Mouse (Mus musculus) splenic B cell, adult 2 months (primary cell): ENCODE data around the gene Cdc42bpb.

Source experiments
- DNase-seq: peaks from one replicate; pipeline ENCODE4 v3.0.0-alpha.2; 2011; ENCODE audit warnings: low read depth, low spot score
- H3K27me3 ChIP-seq: 2 replicates; pipeline ENCODE4 v1.6.1; 2012; ENCODE audit warnings: mild to moderate bottlenecking, low read length, moderate library complexity, mixed read lengths; ENCODE audit not compliant: control insufficient read depth, poor library complexity, insufficient read depth, severe bottlenecking
- H3K36me3 ChIP-seq: 2 replicates; pipeline ENCODE4 v1.6.1; 2012; ENCODE audit warnings: mild to moderate bottlenecking, low read length, moderate library complexity, mixed read lengths; ENCODE audit not compliant: control insufficient read depth, poor library complexity, insufficient read depth, severe bottlenecking

The Cdc42bpb gene

DNA sequence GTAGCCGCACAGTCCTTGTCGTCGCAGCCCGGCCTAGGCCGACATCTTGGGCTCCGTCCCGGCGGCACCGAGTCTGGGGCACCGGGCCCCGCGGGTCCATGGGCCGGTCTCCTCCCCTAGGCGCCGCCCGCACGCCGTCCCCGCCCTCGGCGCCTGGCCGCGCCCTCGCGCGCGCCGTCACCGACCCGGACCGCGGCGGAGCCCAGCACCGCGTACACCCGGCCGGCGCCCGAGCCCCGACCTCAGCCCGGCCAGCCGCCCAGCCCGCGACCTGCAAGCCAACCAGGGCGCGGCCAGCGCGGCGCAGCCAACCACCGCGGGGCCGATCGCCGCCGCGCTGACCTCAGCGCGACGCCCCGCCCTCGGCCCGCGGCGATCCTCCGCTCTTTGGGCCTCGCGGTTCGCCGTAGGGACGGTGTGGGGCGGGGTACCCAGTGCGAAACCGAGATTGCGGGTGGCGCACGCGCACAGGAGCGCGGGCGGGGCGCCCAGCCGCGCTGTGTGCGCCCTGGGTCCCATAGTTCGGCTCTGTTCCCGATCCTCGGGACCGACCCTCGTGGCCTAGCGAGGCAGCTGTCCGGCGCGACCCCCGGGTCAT is at the start of gene Cdc42bpb:
Gene Cdc42bpb, minus strand, starts transcription at position 343 of the 598 bp plus-strand sequence.
- peak; percentile 60 for DNase-seq
- H3K36me3 ChIP-seq, result no peaks in the 10 kb centered on the region
- no peaks in the 10 kb centered on the region for H3K27me3 ChIP-seq

DNA sequence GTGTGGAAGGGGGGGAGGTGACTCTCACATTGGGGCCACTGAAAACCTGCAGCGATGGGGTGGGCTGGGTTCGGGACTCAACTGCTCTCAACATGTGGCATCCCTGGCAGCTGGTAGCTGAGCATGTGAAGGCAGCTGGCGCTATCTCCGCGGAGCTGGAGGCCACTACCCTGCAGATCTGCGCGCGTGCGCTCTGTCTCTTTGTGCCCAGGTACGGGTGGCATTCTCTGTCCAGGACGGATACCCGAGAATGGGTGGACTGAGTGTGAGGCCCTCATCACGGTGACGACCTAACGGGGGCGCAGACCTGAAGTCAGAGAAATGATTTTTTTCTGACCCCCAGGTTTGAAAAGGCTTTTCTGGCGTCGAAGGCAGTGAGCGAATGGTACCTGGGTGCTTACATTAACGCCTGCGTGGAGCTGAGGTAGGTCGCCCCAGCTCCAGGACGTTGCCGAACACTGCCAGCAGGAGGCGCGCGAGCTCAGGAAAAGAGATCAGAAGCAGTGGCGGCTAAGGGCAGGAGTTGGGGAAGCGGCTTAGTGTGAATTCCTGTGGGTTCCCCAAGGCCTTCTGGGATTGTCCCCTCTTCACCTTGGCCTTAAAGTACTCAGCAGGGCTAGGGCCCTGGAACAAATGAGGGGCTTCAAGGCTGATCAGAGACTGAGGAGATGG is 48.4 kb upstream of the Cdc42bpb start:
- DNase-seq, result peak; percentile 73
- Histone ChIP-seq H3K27me3 (0 out of 2 replicates have a peak, but pooled peaks cover 2% of the 10 kb centered on the region), H3K36me3 (no peaks in the 10 kb centered on the region)

DNA sequence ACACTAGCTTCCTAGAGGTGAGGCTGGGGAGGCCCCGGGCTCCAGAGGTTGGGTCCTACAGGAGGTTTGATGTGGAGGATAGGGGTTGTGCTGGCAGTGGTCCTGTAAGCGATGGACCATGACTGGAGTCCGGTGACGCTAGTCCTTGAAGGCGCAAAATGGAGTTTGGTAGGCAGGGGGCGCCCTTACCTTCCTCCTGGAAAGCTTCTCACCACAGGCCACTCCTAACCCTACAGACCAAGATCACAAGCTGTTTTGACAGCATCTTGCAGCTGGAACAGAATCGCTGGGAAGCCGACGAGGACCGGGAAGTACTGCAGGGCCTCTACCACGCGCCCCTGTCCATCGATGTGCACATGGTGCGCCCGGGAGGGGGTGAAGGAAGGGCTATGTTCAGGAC is 47.7 kb upstream of the Cdc42bpb start:
- H3K27me3 ChIP-seq, result 0 out of 2 replicates have a peak, but pooled peaks cover 2% of the 10 kb centered on the region
- H3K36me3 ChIP-seq, result no peaks in the 10 kb centered on the region
- DNase-seq, result peak; percentile 32

DNA sequence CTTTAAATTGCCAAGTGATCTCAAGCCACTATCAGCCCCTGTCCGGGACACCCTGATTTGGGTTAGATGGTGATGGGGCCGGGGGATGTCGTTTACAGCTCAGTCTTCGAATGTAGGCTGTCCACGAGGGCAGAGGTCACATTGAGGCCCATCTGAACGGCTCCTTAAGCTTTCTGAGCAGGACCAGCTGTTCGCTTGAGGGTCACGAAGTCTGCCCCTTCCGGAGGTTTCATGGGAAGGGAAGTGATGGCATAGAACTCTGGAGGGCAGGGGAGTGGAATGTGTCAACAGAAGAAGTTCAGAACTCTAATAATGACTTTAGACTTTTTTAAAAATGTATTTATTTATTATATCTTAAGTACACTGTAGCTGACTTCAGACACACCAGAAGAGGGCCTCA is 47.0 kb upstream of the Cdc42bpb start:
- Histone ChIP-seq H3K27me3 (0 out of 2 replicates have a peak, but pooled peaks cover 2% of the 10 kb centered on the region), H3K36me3 (no peaks in the 10 kb centered on the region)
- DNase-seq, result no peak

DNA sequence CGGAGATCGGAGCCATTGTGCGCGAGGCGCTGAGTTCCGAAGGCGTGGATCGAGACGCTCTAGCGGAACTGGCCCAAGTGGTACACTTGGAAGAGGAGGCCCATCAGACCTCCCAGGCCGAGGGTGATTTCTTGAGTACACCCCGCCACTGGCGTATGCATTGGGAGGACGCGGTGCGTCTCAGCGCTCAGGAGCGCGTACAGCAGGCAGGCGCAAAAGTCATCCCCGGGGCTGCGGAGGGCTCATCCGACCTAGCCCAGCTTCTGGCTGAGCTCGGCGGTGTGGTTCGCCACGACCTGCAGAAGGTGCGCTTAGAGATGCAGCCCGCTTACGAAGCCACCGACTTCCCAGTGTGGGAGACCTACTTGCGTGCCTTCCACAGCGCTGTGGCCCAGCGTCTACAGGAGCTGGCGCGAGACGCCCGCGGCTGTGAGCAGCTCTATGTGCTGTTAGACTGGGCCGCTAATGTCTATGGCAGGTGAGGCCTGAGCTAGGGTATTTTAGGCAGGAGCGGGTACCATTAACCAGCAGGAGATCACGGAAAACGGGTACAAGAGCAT is 46.1 kb upstream of the Cdc42bpb start:
- H3K27me3 ChIP-seq, result 0 out of 2 replicates have a peak, but pooled peaks cover 2% of the 10 kb centered on the region
- H3K36me3 ChIP-seq, result no peaks in the 10 kb centered on the region
- DNase-seq, result no peak

DNA sequence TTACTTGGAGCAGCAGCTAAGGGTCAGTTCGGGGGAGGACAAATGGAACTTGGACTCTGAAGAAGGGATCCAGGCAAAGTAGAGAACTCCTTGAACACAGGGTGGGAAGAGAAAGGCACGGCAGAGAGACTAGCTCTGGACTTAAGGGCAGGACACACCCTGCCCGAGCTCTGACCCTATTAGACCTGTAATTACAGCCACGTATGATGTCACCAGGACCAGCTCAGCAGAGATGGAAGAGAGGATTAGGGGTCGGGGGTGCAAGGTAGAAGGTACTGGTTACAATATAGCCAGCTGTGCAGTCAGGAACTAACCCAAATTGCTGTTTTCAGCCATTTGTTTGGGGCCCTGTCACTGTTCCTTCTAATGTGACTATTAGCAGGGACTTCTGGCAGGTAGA is 45.3 kb upstream of the Cdc42bpb start:
- H3K36me3 ChIP-seq, result no peaks in the 10 kb centered on the region
- 0 out of 2 replicates have a peak, but pooled peaks cover 2% of the 10 kb centered on the region for H3K27me3 ChIP-seq
- no peak for DNase-seq

DNA sequence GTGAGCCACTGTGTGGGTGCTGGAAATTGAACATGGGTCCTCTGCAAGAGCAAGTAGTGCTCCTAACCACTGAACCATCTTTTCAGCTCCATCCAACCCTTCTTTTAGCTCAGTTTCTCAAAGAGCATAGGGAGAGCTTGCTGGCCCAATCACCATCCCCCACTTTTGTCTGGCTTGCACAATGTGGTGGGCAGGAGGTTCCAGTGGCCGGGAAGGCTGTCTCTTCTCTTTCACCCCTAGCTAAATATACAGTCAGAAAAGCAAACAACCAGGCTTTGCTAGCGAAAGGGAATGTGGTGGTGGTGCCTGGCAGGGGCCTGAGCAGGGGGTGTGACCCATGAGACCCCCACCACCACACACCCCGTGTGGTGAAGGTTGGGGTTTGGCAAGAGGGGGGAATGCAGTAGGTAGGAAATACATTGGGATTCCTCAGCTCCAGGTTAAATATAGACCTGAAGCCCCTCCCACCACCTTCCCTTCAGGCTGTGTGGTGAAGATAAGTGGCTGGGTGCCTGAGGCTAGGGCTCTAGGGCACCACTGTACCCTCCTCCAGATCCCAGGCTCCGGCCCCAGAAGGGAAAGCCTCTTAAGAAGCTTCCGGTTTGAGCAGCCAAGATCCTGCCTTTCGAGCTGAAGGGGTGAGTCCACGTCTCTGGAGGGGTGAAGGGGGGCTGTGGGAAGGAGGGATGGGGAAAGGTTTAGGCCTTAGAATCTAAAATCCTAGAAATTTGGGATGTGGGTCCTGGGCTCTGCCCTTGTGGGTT is 43.6 kb upstream of the Cdc42bpb start:
- no peak for DNase-seq
- H3K27me3 ChIP-seq, result 0 out of 2 replicates have a peak, but pooled peaks cover 2% of the 10 kb centered on the region
- H3K36me3 ChIP-seq, result no peaks in the 10 kb centered on the region

DNA sequence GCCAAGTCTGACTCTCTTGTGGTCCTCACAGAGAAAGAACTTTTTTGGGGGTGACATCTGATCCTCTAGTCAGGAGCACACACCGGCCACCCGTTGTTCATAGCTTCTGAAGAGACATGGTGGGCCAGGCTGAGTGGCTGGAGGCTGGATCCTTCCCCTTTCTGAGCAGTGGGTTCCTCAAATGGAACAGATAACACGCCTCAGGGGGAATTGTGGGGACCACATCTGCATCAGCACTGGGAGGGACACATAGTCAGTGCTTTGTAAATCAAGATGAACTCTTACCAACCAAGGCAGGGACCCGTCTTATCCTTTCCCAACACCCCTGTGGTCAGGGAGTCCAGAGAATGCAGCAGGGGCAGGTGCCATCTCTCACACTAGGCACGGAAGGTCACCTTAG is 42.4 kb upstream of the Cdc42bpb start:
- DNase-seq, result no peak

DNA sequence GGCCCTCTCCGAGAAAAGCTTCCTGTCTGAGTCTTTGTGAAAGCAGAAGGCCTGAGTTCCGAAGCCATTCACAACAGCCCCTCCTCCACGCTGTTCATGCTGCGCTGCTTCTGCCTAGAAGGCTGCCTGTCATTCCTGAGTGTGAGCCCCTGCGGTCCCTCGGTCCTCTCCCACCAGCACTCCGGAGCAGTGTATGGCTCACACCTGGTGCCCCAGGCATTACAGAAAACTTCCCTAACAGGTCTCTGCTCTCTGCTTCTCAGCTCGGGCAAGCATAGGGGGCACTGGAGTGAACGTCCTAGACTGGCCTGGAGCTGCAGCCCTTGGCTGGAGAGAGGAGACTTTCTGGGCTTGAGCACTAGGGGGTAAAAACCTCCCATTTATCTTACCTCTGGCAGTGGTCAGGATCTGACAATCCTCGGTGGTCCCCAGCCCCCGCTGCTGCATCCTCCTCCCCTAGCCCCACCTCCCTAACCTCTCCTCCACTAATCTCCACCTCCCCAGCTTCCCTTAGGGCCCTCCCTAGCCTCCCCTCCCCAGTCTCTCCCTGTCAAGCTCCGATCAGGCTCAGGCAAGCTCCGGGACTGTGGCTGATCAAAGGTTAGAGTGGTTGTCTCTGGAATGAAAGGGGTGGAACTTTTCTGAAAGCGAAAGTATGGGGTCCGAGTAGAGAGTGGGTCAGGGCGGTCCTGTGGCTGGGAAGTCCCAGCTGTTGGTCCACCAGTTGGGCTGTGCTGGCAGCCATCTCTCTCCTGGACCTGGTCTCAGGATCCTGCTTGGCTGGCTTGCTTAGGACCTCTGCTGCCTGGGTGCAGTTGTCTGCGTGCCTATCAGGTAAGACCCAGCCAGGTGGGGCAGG is 39.6 kb upstream of the Cdc42bpb start, which contains the start of gene Exoc3l4:
Gene Exoc3l4, plus strand, starts transcription at position 97 of the 859 bp plus-strand sequence.
- no peak for DNase-seq
- no peaks in the 10 kb centered on the region for H3K36me3 ChIP-seq
- no peaks in the 10 kb centered on the region for H3K27me3 ChIP-seq

More for the DNA sequence above, 42.4 kb upstream of the Cdc42bpb start:
- 0 out of 2 replicates have a peak, but pooled peaks cover 2% of the 10 kb centered on the region for H3K27me3 ChIP-seq
- no peaks in the 10 kb centered on the region for H3K36me3 ChIP-seq

DNA sequence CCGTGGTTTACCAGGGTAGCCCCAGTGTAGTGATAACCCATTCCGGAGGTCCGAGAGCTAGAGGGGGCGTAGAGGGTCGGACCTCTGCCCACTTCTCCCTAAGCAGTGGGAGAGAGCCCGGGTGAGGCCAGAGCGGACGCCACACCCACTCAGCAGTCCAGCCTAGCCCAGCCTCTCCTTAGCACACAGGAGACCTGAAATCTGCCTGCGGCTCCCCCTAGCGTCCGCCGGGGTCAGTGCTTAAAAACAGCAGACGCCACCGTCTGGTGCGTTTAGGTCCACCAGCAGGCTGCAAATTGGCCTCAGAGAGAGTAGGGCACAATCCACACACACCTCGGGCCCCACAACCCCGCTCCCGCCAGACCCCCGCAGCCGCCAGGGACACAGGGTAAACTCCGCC is 35.8 kb upstream of the Cdc42bpb start:
- peak; percentile 77 for DNase-seq
- Histone ChIP-seq H3K36me3 (no peaks in the 10 kb centered on the region), H3K27me3 (no peaks in the 10 kb centered on the region)

DNA sequence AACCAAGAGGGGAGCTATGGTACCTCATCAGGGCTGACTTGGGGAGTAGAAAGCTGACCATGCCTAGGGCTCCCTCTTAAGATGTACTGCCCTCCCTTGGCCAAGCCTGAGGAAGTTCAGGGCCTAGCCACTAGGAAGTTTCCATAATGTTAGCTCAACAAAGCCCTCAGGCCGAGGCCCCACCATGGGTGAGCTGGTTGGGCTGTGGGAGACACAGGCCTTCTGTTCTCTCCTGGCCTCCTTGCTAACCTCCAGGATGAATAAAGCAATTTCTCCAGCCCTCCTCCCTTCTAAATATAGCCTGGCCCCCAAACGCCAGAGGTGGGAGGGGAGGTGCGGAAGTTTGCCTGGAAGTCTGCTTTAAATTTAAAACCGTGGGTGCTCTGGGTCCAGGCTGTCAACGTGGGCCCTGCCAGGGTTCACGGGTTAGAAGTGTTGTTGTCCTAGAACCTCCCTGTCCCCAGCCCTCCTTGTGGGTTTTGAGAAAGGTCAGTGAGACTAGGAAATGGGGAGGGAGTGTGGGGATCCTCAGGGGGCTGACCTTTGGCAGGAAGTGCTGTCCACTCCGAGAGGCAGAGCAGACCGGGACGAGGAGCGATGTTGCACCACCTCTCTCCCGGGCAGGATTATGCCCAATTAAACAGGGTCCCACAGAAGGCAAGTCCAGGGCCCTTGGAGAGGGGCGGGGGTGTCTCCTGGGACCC is 35.2 kb upstream of the Cdc42bpb start:
- Histone ChIP-seq H3K27me3 (no peaks in the 10 kb centered on the region), H3K36me3 (no peaks in the 10 kb centered on the region)
- DNase-seq, result no peak

DNA sequence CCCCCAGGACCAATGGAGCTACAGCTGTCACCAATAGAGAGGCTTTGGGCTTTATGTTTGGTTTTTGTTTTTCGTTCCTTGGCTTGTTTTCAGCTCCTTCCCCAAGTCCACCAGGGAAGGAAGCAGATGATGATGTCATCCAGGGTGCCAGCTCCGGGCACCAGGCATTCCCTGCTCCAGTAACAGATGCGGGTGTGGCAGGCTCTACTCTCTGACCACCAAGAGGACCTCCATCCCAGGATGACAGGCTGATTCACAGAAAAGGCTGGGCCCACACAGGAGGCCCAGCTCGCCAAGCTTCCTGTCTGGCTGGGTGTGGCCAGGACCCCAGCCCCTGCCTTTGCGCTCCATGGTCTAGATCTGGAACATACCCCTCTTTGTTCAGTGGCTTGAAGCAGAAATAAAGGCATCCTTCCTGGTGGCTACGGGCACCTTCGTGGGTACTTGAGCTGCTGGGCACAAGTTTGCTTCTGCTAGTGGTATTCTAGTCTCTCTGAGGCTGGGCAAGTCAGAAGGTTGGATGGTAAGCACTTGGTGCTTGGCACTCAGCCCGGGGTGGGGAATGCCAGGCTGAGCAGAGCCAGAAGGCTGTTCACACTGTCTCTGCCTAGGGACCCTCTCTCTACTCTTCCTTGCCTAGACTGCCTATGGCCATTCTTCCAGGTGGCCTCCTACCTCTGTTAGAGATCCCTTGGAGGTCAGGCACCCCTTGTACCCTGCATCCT is 34.3 kb upstream of the Cdc42bpb start:
- no peak for DNase-seq
- no peaks in the 10 kb centered on the region for H3K36me3 ChIP-seq
- H3K27me3 ChIP-seq, result no peaks in the 10 kb centered on the region

DNA sequence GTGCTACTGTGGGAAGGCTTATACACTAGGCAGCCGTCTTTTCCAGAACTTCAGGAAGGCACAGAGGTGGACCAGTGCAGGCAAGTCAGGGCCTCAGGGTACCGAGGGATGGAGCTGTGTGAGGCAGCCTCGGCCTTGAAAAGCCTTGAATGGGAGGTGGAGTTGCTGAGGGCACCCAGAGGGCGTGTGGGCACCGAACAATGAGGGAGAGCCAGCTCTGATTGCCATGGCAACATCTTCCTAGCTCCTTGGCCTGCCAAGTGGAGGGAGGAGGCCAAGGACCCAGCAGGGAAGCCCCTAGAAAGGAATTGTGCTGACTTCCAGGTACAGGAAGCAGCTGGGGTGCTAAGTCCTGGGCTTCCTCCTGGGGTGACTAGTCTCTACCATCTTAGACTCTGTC is 32.1 kb upstream of the Cdc42bpb start:
- no peaks in the 10 kb centered on the region for H3K36me3 ChIP-seq
- no peak for DNase-seq
- H3K27me3 ChIP-seq, result no peaks in the 10 kb centered on the region
